8 mouse cellular contexts compared by ENCODE assay signal in genomic region chr11:102778165-102778564, GRCm38 (mm10). TPM values are rescaled to one million over a fixed set of nuclear protein-coding genes. Genes with fewer than 3 reads are reported as not detected.
DNase-seq lines count a peak whose midpoint lies in the region; ATAC-seq and TF ChIP-seq lines count a peak whose summit lies in the region.

No protein-coding gene starts in this region.

- 25% methylated on average over 14 of the region's 14 CpGs for WGBS in heart, embryonic 10.5 days
- WGBS in lung, adult 2 months = 60% methylated on average over 14 of the region's 14 CpGs
- 44% methylated on average over 14 of the region's 14 CpGs for WGBS in intestine, embryonic 15.5 days
- 38% methylated on average over 14 of the region's 14 CpGs for WGBS in stomach, postnatal 0 days

- peak overlapping the region; percentile 47 for H3K4me3 ChIP-seq in heart, embryonic 10.5 days
- no peak overlapping the region for H3K4me3 ChIP-seq in lung, adult 2 months (replicated peaks; ENCODE audit: extremely low read depth, low read depth, low read length)
- H3K4me3 ChIP-seq in intestine, embryonic 15.5 days (replicated peaks) = no peak overlapping the region
- H3K4me3 ChIP-seq in stomach, postnatal 0 days (ENCODE audit: low read depth, low read length) = 0 out of 2 replicates have a peak overlapping the region, but pooled peaks have one; percentile 26

- intact Hi-C loops in heart, postnatal 36 days (cut with DNase I) = no loop called here

- H3K4me2 ChIP-seq in intestine, embryonic 15.5 days (replicated peaks) = peak overlapping the region; percentile 55
- peak overlapping the region; percentile 57 for H3K4me2 ChIP-seq in stomach, postnatal 0 days (replicated peaks; ENCODE audit: low read depth)

- TF ChIP-seq POLR2A in lung, adult 2 months (IDR thresholded peaks at IDR 0.05; ENCODE audit: borderline replicate concordance, extremely low read depth, low read depth, low read length) = no peak

- no peak for ATAC-seq in intestine, embryonic 15.5 days
- ATAC-seq in stomach, postnatal 0 days (ENCODE audit: low FRiP score, low TSS enrichment) = no peak

- no peak for TF ChIP-seq EP300 in stomach, postnatal 0 days (optimal IDR thresholded peaks at IDR 0.05)

- no peaks in the 10 kb centered on the region for H3K9me3 ChIP-seq in heart, embryonic 10.5 days
- H3K9me3 ChIP-seq in intestine, embryonic 15.5 days = no peaks in the 10 kb centered on the region
- H3K9me3 ChIP-seq in stomach, postnatal 0 days (ENCODE audit: control insufficient read depth, low read length) = no peaks in the 10 kb centered on the region

- no peak for TF ChIP-seq CTCF in lung, adult 2 months (IDR thresholded peaks at IDR 0.05; ENCODE audit: insufficient read depth, low read length)
- no peak for TF ChIP-seq CTCF in stomach, postnatal 0 days (IDR thresholded peaks at IDR 0.05; ENCODE audit: low read depth)

- DNase-seq in heart, embryonic 10.5 days (ENCODE audit: low spot score) = no peak
- no peak for DNase-seq in heart, postnatal 36 days
- DNase-seq in lung, postnatal 10 days = peak; percentile 9
- DNase-seq in lung, adult 2 months = no peak
- no peak for DNase-seq in stomach, postnatal 0 days (ENCODE audit: low spot score)
- DNase-seq in thymus, postnatal 25 days = no peak
- no peak for DNase-seq in yolk sac, embryonic 10.5 days (ENCODE audit: low spot score)

- peak overlapping the region; percentile 28; the same call in 1 of the 2 replicates for H3K9ac ChIP-seq in intestine, embryonic 15.5 days
- H3K9ac ChIP-seq in stomach, postnatal 0 days (ENCODE audit: low read length) = peak overlapping the region; percentile 58

- peak overlapping the region; percentile 85 for H3K27ac ChIP-seq in heart, embryonic 10.5 days
- no peak overlapping the region for H3K27ac ChIP-seq in intestine, embryonic 15.5 days
- 0 out of 2 replicates have a peak overlapping the region, but pooled peaks have one; percentile 30 for H3K27ac ChIP-seq in stomach, postnatal 0 days (replicated peaks)

- peaks cover 19% of the 10 kb centered on the region for H3K36me3 ChIP-seq in heart, embryonic 10.5 days
- H3K36me3 ChIP-seq in intestine, embryonic 15.5 days = no peaks in the 10 kb centered on the region
- no peaks in the 10 kb centered on the region for H3K36me3 ChIP-seq in stomach, postnatal 0 days (ENCODE audit: control insufficient read depth, insufficient read depth, low read length)

- H3K4me1 ChIP-seq in heart, embryonic 10.5 days = peaks cover 78% of the 10 kb centered on the region
- peaks cover 18% of the 10 kb centered on the region for H3K4me1 ChIP-seq in lung, adult 2 months (ENCODE audit: control insufficient read depth, insufficient read depth, low read length)
- H3K4me1 ChIP-seq in intestine, embryonic 15.5 days (replicated peaks) = peaks cover 24% of the 10 kb centered on the region
- H3K4me1 ChIP-seq in stomach, postnatal 0 days (replicated peaks; ENCODE audit: control insufficient read depth, insufficient read depth) = no peaks in the 10 kb centered on the region

- peaks cover 18% of the 10 kb centered on the region; the same call in 1 of the 2 replicates for H3K27me3 ChIP-seq in heart, embryonic 10.5 days (ENCODE audit: insufficient read depth, poor library complexity, severe bottlenecking)
- H3K27me3 ChIP-seq in intestine, embryonic 15.5 days (replicated peaks) = no peaks in the 10 kb centered on the region; the same call in 1 of the 2 replicates
- H3K27me3 ChIP-seq in stomach, postnatal 0 days (ENCODE audit: control insufficient read depth, insufficient read depth, low read length) = no peaks in the 10 kb centered on the region

RNA-seq across cellular contexts. Expression of gene Adam11, which starts 16.9 kb away (rescaled TPM):
- polyA plus RNA-seq in heart, embryonic 10.5 days (2016; fragmentation: Nextera tagmentation; extraction: Ambion mirVana) = 6.2 and 7.1 TPM in 2 replicates
- total RNA-seq in heart, postnatal 36 days (2021) = 1 to 10 TPM; 4.1 to 6.2 TPM
- polyA plus RNA-seq in lung, adult 2 months (2012; rRNA removed) = 3.3 and 3.6 TPM in 2 replicates
- 3.9 and 4.6 TPM in 2 replicates for polyA plus RNA-seq in intestine, embryonic 15.5 days (2015; fragmentation: Nextera tagmentation; extraction: Ambion mirVana)
- 1.8 and 2.0 TPM in 2 replicates for polyA plus RNA-seq in stomach, postnatal 0 days (2015; fragmentation: Nextera tagmentation; extraction: Ambion mirVana)

RNA-seq across cellular contexts. Expression of gene Gjc1, which starts 41.3 kb away (rescaled TPM):
- polyA plus RNA-seq in heart, embryonic 10.5 days (2016; fragmentation: Nextera tagmentation; extraction: Ambion mirVana) = 57.0 and 81.1 TPM in 2 replicates
- total RNA-seq in heart, postnatal 36 days (2021) = 10 to 100 TPM; 23.6 to 33.0 TPM
- 9.1 and 14.8 TPM in 2 replicates for polyA plus RNA-seq in lung, adult 2 months (2012; rRNA removed)
- polyA plus RNA-seq in intestine, embryonic 15.5 days (2015; fragmentation: Nextera tagmentation; extraction: Ambion mirVana) = 33.8 and 38.6 TPM in 2 replicates
- 18.1 and 21.1 TPM in 2 replicates for polyA plus RNA-seq in stomach, postnatal 0 days (2015; fragmentation: Nextera tagmentation; extraction: Ambion mirVana)

RNA-seq across cellular contexts. Expression of gene Higd1b, which starts 57.5 kb away (rescaled TPM):
- not detected in 2 replicates for polyA plus RNA-seq in heart, embryonic 10.5 days (2016; fragmentation: Nextera tagmentation; extraction: Ambion mirVana)
- 10 to 100 TPM; 12.7 to 17.0 TPM for total RNA-seq in heart, postnatal 36 days (2021)
- polyA plus RNA-seq in lung, adult 2 months (2012; rRNA removed) = 52.5 and 72.6 TPM in 2 replicates
- polyA plus RNA-seq in intestine, embryonic 15.5 days (2015; fragmentation: Nextera tagmentation; extraction: Ambion mirVana) = 0.55 TPM in 1 of 2 replicates, not detected in the other
- 3.2 and 5.9 TPM in 2 replicates for polyA plus RNA-seq in stomach, postnatal 0 days (2015; fragmentation: Nextera tagmentation; extraction: Ambion mirVana)

Comparison
In these comparisons a context has a peak if more than half of its experiments do, and no peak if none do; other contexts are left out.
1. H3K4me3 ChIP-seq: peak in heart, embryonic 10.5 days (single experiment) and stomach, postnatal 0 days (single experiment); none in lung, adult 2 months (single experiment) and intestine, embryonic 15.5 days (single experiment).